Mouse (Mus musculus) heart, embryonic 11.5 days (tissue): ENCODE measurements around the gene Wwc2. TPM values are rescaled to one million over a fixed set of nuclear protein-coding genes. Genes with fewer than 3 reads are reported as not detected.

Source experiments
- ATAC-seq: fragments of 200-750 bp; cut with Nextera tagmentation; replicated peaks from 2 replicates; pipeline ENCODE4 v1.8.0; 2017; ENCODE audit warnings: moderate library complexity; ENCODE audit not compliant: insufficient number of reproducible peaks, low FRiP score, low TSS enrichment
- H3K27ac ChIP-seq: fragments of 300-500 bp; sonication (generic); 2 replicates; pipeline ENCODE4 v1.5.1; 2014; ENCODE audit warnings: mild to moderate bottlenecking, low read depth, low read length
- H3K27me3 ChIP-seq: fragments of 300-500 bp; sonication (generic); 2 replicates; pipeline ENCODE4 v1.6.1; 2014; ENCODE audit warnings: mild to moderate bottlenecking, low read length, mixed read lengths; ENCODE audit not compliant: control insufficient read depth, insufficient read depth
- H3K36me3 ChIP-seq: fragments of 300-500 bp; sonication (generic); 2 replicates; pipeline ENCODE4 v1.6.1; 2014; ENCODE audit warnings: mild to moderate bottlenecking, low read length, moderate library complexity, mixed read lengths; ENCODE audit not compliant: control insufficient read depth, insufficient read depth
- H3K4me1 ChIP-seq: fragments of 300-500 bp; sonication (generic); 2 replicates; pipeline ENCODE4 v1.6.1; 2014; ENCODE audit warnings: low read length; ENCODE audit not compliant: control insufficient read depth, insufficient read depth
- H3K4me2 ChIP-seq: fragments of 300-500 bp; sonication (generic); 2 replicates; pipeline ENCODE4 v1.6.1; 2014; ENCODE audit warnings: mild to moderate bottlenecking, moderate library complexity
- H3K4me3 ChIP-seq: fragments of 300-500 bp; sonication (generic); 2 replicates; pipeline ENCODE4 v1.5.1; 2014; ENCODE audit warnings: low read depth, low read length
- H3K9ac ChIP-seq: fragments of 300-500 bp; sonication (generic); 2 replicates; pipeline ENCODE4 v1.6.1; 2014; ENCODE audit warnings: mild to moderate bottlenecking, low read depth, low read length, moderate library complexity
- H3K9me3 ChIP-seq: fragments of 300-500 bp; sonication (generic); replicated peaks from 2 replicates; pipeline ENCODE4 v1.6.1; 2016; ENCODE audit warnings: low read length; ENCODE audit not compliant: control insufficient read depth
- WGBS: fragments of 180-500 bp; shearing (Covaris S2); extraction: QIAGEN DNeasy Blood & Tissue Kit; methylation state at CpG from one replicate; pipeline ENCODE4 v1.1.7; 2014; ENCODE audit not compliant: insufficient replicate concordance; 5-methylcytosine and 5-hydroxymethylcytosine counted together
- polyA plus RNA-seq: library from polyadenylated mRNA; unstranded; fragments of >200 nt; fragmentation: Nextera tagmentation; extraction: Ambion mirVana; gene quantifications from 2 replicates; pipeline ENCODE4 v1.2.1, GENCODE M21; 2014

The Wwc2 gene
- polyA plus RNA-seq, 1 experiment from 2014 or later: 14.8 TPM

GRCm38 (mm10) chr8:48014386-48014785, 23.7 kb upstream of the Wwc2 start:
- Histone ChIP-seq H3K4me2 (no peak overlapping the region), H3K36me3 (no peaks in the 10 kb centered on the region), H3K9me3 (no peaks in the 10 kb centered on the region), H3K4me1 (no peaks in the 10 kb centered on the region), H3K4me3 (no peak overlapping the region), H3K27ac (no peak overlapping the region), H3K27me3 (no peaks in the 10 kb centered on the region), H3K9ac (no peak overlapping the region)
- ATAC-seq: no peak
- WGBS: 85% methylated on average over 6 of the region's 6 CpGs

DNA sequence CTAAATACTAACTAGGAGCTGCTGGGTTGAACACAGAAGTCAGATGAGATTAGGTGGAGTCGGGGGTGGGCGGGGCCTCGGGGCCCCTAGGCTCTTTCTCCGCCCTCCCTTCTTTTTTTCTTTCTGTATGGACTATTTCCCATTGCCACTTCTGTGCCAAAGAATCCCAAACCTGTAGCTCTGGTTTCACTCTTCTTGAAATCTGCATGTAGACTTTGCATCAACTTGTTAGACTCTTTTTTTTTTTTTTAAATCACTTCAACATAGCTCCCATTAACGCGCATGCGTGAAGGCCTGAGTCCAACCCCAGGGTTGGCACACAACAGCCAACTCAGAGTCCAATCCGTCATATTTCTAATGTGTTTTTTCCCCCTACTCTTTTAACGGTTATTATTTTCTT, 22.6 kb upstream of the Wwc2 start:
- Histone ChIP-seq H3K4me1 (no peaks in the 10 kb centered on the region), H3K36me3 (no peaks in the 10 kb centered on the region), H3K4me3 (no peak overlapping the region), H3K27me3 (no peaks in the 10 kb centered on the region), H3K9ac (no peak overlapping the region), H3K9me3 (no peaks in the 10 kb centered on the region), H3K27ac (no peak overlapping the region), H3K4me2 (no peak overlapping the region)
- 91% methylated on average over 9 of the region's 9 CpGs for WGBS
- ATAC-seq: no peak

GRCm38 (mm10) chr8:48011871-48012270, 21.1 kb upstream of the Wwc2 start:
- Histone ChIP-seq H3K4me2 (no peak overlapping the region), H3K27ac (no peak overlapping the region), H3K4me1 (no peaks in the 10 kb centered on the region), H3K9ac (no peak overlapping the region), H3K9me3 (no peaks in the 10 kb centered on the region), H3K36me3 (no peaks in the 10 kb centered on the region), H3K27me3 (no peaks in the 10 kb centered on the region), H3K4me3 (no peak overlapping the region)
- WGBS: 75% methylated on average over 10 of the region's 10 CpGs
- ATAC-seq: no peak

DNA sequence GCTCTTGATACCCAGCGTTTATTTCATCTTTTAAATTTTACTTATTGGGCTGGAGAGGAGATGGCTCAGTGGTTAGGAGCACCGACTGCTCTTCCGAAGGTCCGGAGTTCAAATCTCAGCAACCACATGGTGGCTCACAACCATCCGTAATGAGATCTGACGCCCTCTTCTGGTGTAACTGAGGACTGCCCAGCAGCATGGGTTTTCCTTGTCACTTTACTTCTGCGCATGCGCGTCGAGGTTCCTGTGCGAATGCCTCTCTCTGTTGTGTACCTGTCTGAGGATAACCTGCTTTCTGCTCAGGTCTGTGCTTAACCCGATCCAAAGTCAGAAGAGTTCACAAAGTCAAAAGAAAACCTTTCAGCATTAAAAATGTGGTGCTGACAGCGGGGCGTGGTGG, 20.3 kb upstream of the Wwc2 start:
- H3K27me3 ChIP-seq: no peaks in the 10 kb centered on the region
- H3K36me3 ChIP-seq: no peaks in the 10 kb centered on the region
- no peak overlapping the region for H3K4me2 ChIP-seq
- no peak overlapping the region for H3K9ac ChIP-seq
- WGBS: 74% methylated on average over 14 of the region's 14 CpGs
- H3K4me3 ChIP-seq: no peak overlapping the region
- ATAC-seq: no peak
- H3K4me1 ChIP-seq: no peaks in the 10 kb centered on the region
- no peak overlapping the region for H3K27ac ChIP-seq
- no peaks in the 10 kb centered on the region for H3K9me3 ChIP-seq

- H3K36me3 ChIP-seq: no peaks in the 10 kb centered on the region
- H3K27me3 ChIP-seq: no peaks in the 10 kb centered on the region
- ATAC-seq: no peak
- no peaks in the 10 kb centered on the region for H3K4me1 ChIP-seq
- no peaks in the 10 kb centered on the region for H3K9me3 ChIP-seq
- no peak overlapping the region for H3K4me2 ChIP-seq
- H3K9ac ChIP-seq: no peak overlapping the region
- no peak overlapping the region for H3K4me3 ChIP-seq
- H3K27ac ChIP-seq: no peak overlapping the region
- 79% methylated on average over 15 of the region's 15 CpGs for WGBS
Measured at GRCm38 (mm10) chr8:48009399-48009798, 18.7 kb upstream of the Wwc2 start.

GRCm38 (mm10) chr8:48008936-48009335, 18.2 kb upstream of the Wwc2 start:
- H3K4me2 ChIP-seq: no peak overlapping the region
- no peak overlapping the region for H3K9ac ChIP-seq
- no peak overlapping the region for H3K27ac ChIP-seq
- no peaks in the 10 kb centered on the region for H3K9me3 ChIP-seq
- no peaks in the 10 kb centered on the region for H3K27me3 ChIP-seq
- no peaks in the 10 kb centered on the region for H3K36me3 ChIP-seq
- ATAC-seq: no peak
- WGBS: 76% methylated on average over 8 of the region's 8 CpGs
- no peak overlapping the region for H3K4me3 ChIP-seq
- no peaks in the 10 kb centered on the region for H3K4me1 ChIP-seq

- H3K27ac ChIP-seq: no peak overlapping the region
- no peaks in the 10 kb centered on the region for H3K4me1 ChIP-seq
- H3K4me2 ChIP-seq: no peak overlapping the region
- 85% methylated on average over 4 of the region's 4 CpGs for WGBS
- H3K9ac ChIP-seq: no peak overlapping the region
- ATAC-seq: no peak
- no peaks in the 10 kb centered on the region for H3K9me3 ChIP-seq
- no peaks in the 10 kb centered on the region for H3K36me3 ChIP-seq
- no peaks in the 10 kb centered on the region for H3K27me3 ChIP-seq
- no peak overlapping the region for H3K4me3 ChIP-seq
Measured at GRCm38 (mm10) chr8:48006869-48007268, 16.1 kb upstream of the Wwc2 start.

GRCm38 (mm10) chr8:48002551-48002950, 11.8 kb upstream of the Wwc2 start:
- no peaks in the 10 kb centered on the region for H3K27me3 ChIP-seq
- no peak overlapping the region for H3K27ac ChIP-seq
- no peak overlapping the region for H3K4me3 ChIP-seq
- H3K36me3 ChIP-seq: no peaks in the 10 kb centered on the region
- H3K4me1 ChIP-seq: no peaks in the 10 kb centered on the region
- H3K4me2 ChIP-seq: no peak overlapping the region
- no peak for ATAC-seq
- H3K9ac ChIP-seq: no peak overlapping the region
- no peaks in the 10 kb centered on the region for H3K9me3 ChIP-seq
- WGBS: 90% methylated on average over 8 of the region's 8 CpGs

GRCm38 (mm10) chr8:48001395-48001794, 10.7 kb upstream of the Wwc2 start:
- Histone ChIP-seq H3K36me3 (no peaks in the 10 kb centered on the region), H3K9ac (no peak overlapping the region), H3K4me2 (no peak overlapping the region), H3K27me3 (no peaks in the 10 kb centered on the region), H3K9me3 (no peaks in the 10 kb centered on the region), H3K27ac (no peak overlapping the region), H3K4me3 (no peak overlapping the region), H3K4me1 (no peaks in the 10 kb centered on the region)
- no peak for ATAC-seq
- WGBS: 96% methylated on average over 6 of the region's 6 CpGs
